Mouse (Mus musculus) midbrain, embryonic 15.5 days (tissue): ENCODE measurements around the gene Krtap6-5. TPM values are rescaled to one million over a fixed set of nuclear protein-coding genes. Genes with fewer than 3 reads are reported as not detected.
"Not testable (repeated sequence)": the region's sequence is repeated elsewhere in the genome, so short reads cannot be mapped to it uniquely, and the experiment has no call there.

Experiments used
- ATAC-seq: fragments of 200-750 bp; cut with Nextera tagmentation; replicated peaks from 2 replicates; pipeline ENCODE4 v1.8.0; 2017; ENCODE audit warnings: moderate TSS enrichment
- H3K27ac ChIP-seq: fragments of 300-500 bp; sonication (generic); 2 replicates; pipeline ENCODE4 v1.5.1; 2015; ENCODE audit warnings: mild to moderate bottlenecking, inconsistent platforms
- H3K27me3 ChIP-seq: fragments of 300-500 bp; sonication (generic); replicated peaks from 2 replicates; pipeline ENCODE4 v1.6.1; 2015; ENCODE audit warnings: inconsistent platforms
- H3K36me3 ChIP-seq: fragments of 300-500 bp; sonication (generic); replicated peaks from 2 replicates; pipeline ENCODE4 v1.6.1; 2015; ENCODE audit warnings: inconsistent platforms
- H3K4me1 ChIP-seq: fragments of 300-500 bp; sonication (generic); 2 replicates; pipeline ENCODE4 v1.6.1; 2015; ENCODE audit warnings: inconsistent platforms
- H3K4me2 ChIP-seq: fragments of 300-500 bp; sonication (generic); 2 replicates; pipeline ENCODE4 v1.6.1; 2015; ENCODE audit warnings: inconsistent platforms, mild to moderate bottlenecking, moderate library complexity
- H3K4me3 ChIP-seq: fragments of 300-500 bp; sonication (generic); 2 replicates; pipeline ENCODE4 v1.5.1; 2015; ENCODE audit warnings: mild to moderate bottlenecking, inconsistent platforms
- H3K9ac ChIP-seq: fragments of 300-500 bp; sonication (generic); 2 replicates; pipeline ENCODE4 v1.6.1; 2015; ENCODE audit warnings: mild to moderate bottlenecking, inconsistent platforms
- H3K9me3 ChIP-seq: fragments of 300-500 bp; sonication (generic); 2 replicates; pipeline ENCODE4 v1.6.1; 2016; ENCODE audit warnings: inconsistent platforms
- WGBS: fragments of 180-500 bp; shearing (Covaris S2); methylation state at CpG from one replicate; pipeline ENCODE4 v1.1.7; 2015; ENCODE audit warnings: mixed read lengths; 5-methylcytosine and 5-hydroxymethylcytosine counted together
- polyA plus RNA-seq: library from polyadenylated mRNA; unstranded; fragments of >200 nt; fragmentation: Nextera tagmentation; extraction: Ambion mirVana; gene quantifications from 2 replicates; pipeline ENCODE4 v1.2.1, GENCODE M21; 2015

The Krtap6-5 gene
- polyA plus RNA-seq, result not detected in 2 replicates

DNA sequence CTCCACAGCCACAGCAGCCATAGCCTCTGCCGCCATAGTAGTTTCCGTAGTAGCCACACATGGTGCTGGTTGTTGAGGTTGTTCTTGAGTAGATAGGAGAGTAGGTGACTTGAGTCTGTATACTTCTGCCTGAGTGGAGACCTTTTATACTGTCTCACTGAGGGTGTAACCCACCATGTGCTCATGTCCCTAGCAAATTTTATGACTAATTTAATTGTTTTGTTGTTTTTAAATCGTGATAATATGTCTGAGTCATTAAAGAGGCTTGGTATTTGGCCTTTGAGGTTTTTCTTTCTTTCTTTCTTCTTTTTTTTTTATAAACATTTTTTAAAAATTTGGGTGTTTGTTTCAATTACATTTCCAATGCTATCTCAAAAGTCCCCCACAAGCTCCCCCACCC lies at the start of gene Krtap6-5:
Gene Krtap6-5, minus strand, starts transcription at position 101 of the 400 bp plus-strand sequence.
- Histone ChIP-seq H3K27ac (no peak within 1 kb of the TSS), H3K9ac (no peak within 1 kb of the TSS), H3K4me2 (no peak within 1 kb of the TSS), H3K9me3 (no peaks in the 10 kb centered on the region), H3K36me3 (no peaks in the 10 kb centered on the region), H3K4me3 (no peak within 1 kb of the TSS), H3K4me1 (no peaks in the 10 kb centered on the region), H3K27me3 (no peaks in the 10 kb centered on the region)
- 92% methylated on average over 3 of the region's 3 CpGs for WGBS
- no peak for ATAC-seq

DNA sequence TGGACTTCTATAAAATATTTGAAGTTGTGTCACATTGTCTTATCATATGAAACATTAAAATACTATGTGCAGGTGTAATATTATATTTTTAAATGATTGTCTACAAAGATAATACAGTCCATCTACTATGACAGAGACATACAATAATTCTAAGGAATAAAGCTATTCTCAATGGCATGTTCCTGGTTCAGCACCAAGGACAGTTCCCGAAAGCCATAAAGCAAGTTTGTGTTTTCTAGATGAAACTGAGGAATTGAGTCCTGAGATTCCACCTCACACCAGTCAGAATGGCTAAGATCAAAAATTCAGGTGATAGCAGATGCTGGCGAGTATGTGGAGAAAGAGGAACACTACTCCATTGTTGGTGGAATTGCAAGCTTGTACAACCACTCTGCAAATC lies 23.4 kb upstream of the Krtap6-5 start:
- H3K4me1 ChIP-seq, H3K9me3 ChIP-seq, H3K36me3 ChIP-seq, H3K4me2 ChIP-seq, H3K4me3 ChIP-seq, H3K27ac ChIP-seq, ATAC-seq, H3K9ac ChIP-seq, H3K27me3 ChIP-seq: not testable (repeated sequence)
- WGBS, result 75% methylated on average over 2 of the region's 2 CpGs

DNA sequence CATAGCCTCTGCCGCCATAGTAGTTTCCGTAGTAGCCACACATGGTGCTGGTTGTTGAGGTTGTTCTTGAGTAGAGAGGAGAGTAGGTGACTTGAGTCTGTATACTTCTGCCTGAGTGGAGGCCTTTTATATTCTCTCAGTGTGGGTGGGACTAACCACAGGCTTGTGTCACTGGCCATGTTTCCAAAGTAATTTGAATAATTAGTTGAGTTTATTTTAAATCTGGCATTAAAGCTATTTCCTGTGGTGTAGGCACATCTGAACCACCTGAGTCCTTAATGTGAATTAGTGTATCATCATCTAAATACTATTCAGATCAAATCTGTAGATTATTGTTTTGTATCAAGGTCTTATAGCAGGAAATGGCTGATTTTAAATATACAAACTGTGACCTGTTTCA lies 16.2 kb upstream of the Krtap6-5 start, which contains the start of gene 1110025L11Rik:
Gene 1110025L11Rik, minus strand, starts transcription at position 101 of the 400 bp plus-strand sequence.
- not testable (repeated sequence) for H3K9me3 ChIP-seq, H3K4me2 ChIP-seq, ATAC-seq, H3K9ac ChIP-seq, H3K36me3 ChIP-seq, H3K27ac ChIP-seq, H3K4me1 ChIP-seq, H3K27me3 ChIP-seq, H3K4me3 ChIP-seq
- WGBS, result no CpG with 5 or more reads among the region's 2 CpGs

DNA sequence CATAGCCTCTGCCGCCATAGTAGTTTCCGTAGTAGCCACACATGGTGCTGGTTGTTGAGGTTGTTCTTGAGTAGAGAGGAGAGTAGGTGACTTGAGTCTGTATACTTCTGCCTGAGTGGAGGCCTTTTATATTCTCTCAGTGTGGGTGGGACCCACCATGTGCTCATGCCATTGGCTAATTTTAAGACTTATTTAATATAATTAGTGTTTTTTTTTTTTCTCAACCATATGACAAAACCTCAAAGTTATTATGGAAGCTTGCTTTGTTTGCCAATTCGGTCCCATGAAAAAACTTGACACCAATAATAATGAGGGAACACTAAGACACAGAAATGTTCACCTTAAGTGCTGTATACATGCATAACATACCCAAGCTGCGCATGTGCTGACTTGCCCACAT lies 6.3 kb downstream of the Krtap6-5 start, which contains the start of gene Gm10228:
Gene Gm10228, minus strand, starts transcription at position 101 of the 400 bp plus-strand sequence.
- ATAC-seq, H3K9me3 ChIP-seq, H3K4me2 ChIP-seq, H3K4me3 ChIP-seq, H3K9ac ChIP-seq, H3K27me3 ChIP-seq, H3K4me1 ChIP-seq, H3K27ac ChIP-seq, H3K36me3 ChIP-seq: not testable (repeated sequence)
- WGBS, result 92% methylated on average over 2 of the region's 4 CpGs

DNA sequence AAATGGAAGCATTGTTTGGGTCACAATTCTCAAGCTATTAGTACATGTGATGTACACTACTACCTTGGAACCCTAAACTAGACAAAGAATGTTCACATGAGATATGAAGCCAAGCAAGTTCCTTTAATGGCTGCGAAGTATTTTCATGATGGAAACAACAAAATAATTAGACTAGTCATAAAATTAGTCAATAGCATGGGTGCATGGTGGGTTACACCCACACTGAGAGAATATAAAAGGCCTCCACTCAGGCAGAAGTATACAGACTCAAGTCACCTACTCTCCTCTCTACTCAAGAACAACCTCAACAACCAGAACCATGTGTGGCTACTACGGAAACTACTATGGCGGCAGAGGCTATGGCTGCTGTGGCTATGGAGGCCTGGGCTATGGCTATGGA lies 16.3 kb downstream of the Krtap6-5 start, which contains the start of gene Krtap6-1:
Gene Krtap6-1, plus strand, starts transcription at position 301 of the 400 bp plus-strand sequence.
- H3K4me2 ChIP-seq, H3K9me3 ChIP-seq, H3K27me3 ChIP-seq, H3K4me1 ChIP-seq, H3K4me3 ChIP-seq, ATAC-seq, H3K9ac ChIP-seq, H3K36me3 ChIP-seq, H3K27ac ChIP-seq: not testable (repeated sequence)
- 94% methylated on average over 3 of the region's 3 CpGs for WGBS

DNA sequence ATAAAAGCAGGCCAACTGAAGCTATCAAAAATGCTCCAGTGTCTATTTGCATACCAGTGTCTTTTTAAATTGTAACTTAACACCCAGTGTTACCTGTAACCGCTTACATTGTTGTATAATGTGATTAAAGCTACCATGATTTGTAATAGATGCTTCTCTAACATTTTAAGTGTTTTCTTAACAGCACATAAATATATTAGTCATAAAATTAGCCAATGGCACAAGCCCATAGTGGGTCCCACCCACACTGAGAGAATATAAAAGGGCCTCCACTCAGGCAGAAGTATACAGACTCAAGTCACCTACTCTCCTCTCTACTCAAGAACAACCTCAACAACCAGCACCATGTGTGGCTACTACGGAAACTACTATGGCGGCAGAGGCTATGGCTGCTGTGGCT lies 32.7 kb downstream of the Krtap6-5 start, which contains the start of gene Gm10229:
Gene Gm10229, plus strand, starts transcription at position 301 of the 400 bp plus-strand sequence.
- WGBS, result 99% methylated on average over 3 of the region's 3 CpGs
- not testable (repeated sequence) for H3K27me3 ChIP-seq, H3K9ac ChIP-seq, ATAC-seq, H3K9me3 ChIP-seq, H3K4me1 ChIP-seq, H3K4me2 ChIP-seq, H3K27ac ChIP-seq, H3K36me3 ChIP-seq, H3K4me3 ChIP-seq

DNA sequence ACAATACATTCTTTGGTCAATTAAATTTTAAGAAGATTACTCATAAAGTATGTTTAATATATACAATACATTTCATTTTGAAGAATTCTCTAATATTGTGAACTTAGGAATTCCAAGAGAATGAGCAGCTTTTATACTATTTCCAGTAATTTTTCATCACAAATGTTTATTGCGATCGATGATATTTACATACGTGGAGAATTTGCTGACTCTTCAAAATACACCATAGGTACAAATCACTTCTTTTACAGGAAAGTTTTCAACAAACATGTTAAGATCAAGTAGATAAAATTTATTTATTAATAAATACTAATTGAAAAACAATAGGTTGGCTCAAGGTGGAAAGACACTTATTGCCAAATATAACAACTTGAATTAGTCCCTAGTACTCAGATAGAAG lies 33.7 kb downstream of the Krtap6-5 start:
- no peak overlapping the region for H3K4me2 ChIP-seq
- H3K27me3 ChIP-seq, result no peaks in the 10 kb centered on the region
- no peaks in the 10 kb centered on the region for H3K4me1 ChIP-seq
- H3K9me3 ChIP-seq, result no peaks in the 10 kb centered on the region
- no peak for ATAC-seq
- WGBS, result 97% methylated on average over 3 of the region's 3 CpGs
- H3K27ac ChIP-seq, result no peak overlapping the region
- no peaks in the 10 kb centered on the region for H3K36me3 ChIP-seq
- H3K4me3 ChIP-seq, result no peak overlapping the region
- no peak overlapping the region for H3K9ac ChIP-seq

DNA sequence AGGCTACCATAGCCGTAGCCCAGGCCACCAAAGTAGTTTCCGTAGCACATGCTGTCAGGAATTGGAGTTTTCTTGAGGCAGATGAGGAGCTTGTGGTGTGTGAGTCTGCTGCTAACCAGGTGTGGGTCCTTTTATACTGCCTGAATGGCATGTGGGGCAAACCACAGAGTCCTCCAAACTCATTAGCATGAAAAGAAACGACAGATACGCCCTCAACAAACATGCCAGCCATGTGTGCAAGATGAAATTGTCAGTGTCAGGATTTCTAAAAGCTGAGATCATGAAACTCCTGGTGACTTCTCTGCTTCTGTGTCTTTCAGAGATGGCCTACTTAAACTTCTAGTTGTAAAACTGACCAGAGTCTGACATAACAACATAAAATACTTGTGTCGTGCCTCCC lies 37.0 kb downstream of the Krtap6-5 start, which contains the start of gene Krtap22-2:
Gene Krtap22-2, minus strand, starts transcription at position 101 of the 400 bp plus-strand sequence.
- no peak within 1 kb of the TSS for H3K4me2 ChIP-seq
- no peak within 1 kb of the TSS for H3K9ac ChIP-seq
- 86% methylated on average over 5 of the region's 5 CpGs for WGBS
- H3K36me3 ChIP-seq, result no peaks in the 10 kb centered on the region
- no peak within 1 kb of the TSS for H3K27ac ChIP-seq
- no peak for ATAC-seq
- no peak within 1 kb of the TSS for H3K4me3 ChIP-seq
- no peaks in the 10 kb centered on the region for H3K27me3 ChIP-seq
- H3K4me1 ChIP-seq, result no peaks in the 10 kb centered on the region
- H3K9me3 ChIP-seq, result no peaks in the 10 kb centered on the region

Other genes with a start within 250 kb of the Krtap6-5 start
- not detected in 2 replicates for gene Gm20741, start 235.7 kb downstream of the Krtap6-5 start, polyA plus RNA-seq
- gene Krtap15, start 227.7 kb downstream of the Krtap6-5 start, polyA plus RNA-seq, result not detected in 2 replicates
- not detected in 2 replicates for gene Krtap14, start 221.7 kb downstream of the Krtap6-5 start, polyA plus RNA-seq
- gene Krtap19-1, start 178.5 kb downstream of the Krtap6-5 start, polyA plus RNA-seq, result not detected in 2 replicates
- gene Krtap19-2, start 173.6 kb downstream of the Krtap6-5 start, polyA plus RNA-seq, result not detected in 2 replicates
- gene Krtap19-3, start 169.8 kb downstream of the Krtap6-5 start, polyA plus RNA-seq, result not detected in 2 replicates
- gene Krtap19-4, start 162.8 kb downstream of the Krtap6-5 start, polyA plus RNA-seq, result not detected in 2 replicates
- not detected in 2 replicates for gene Krtap19-5, start 151.4 kb downstream of the Krtap6-5 start, polyA plus RNA-seq
- not detected in 2 replicates for gene Krtap19-9b, start 115.6 kb downstream of the Krtap6-5 start, polyA plus RNA-seq
- gene Krtap16-3, start 85.0 kb downstream of the Krtap6-5 start, polyA plus RNA-seq, result not detected in 2 replicates
- gene Krtap22-2, start 37.1 kb downstream of the Krtap6-5 start, polyA plus RNA-seq, result not detected in 2 replicates
- not detected in 2 replicates for gene Gm10229, start 32.6 kb downstream of the Krtap6-5 start, polyA plus RNA-seq
- gene Krtap6-1, start 16.2 kb downstream of the Krtap6-5 start, polyA plus RNA-seq, result not detected in 2 replicates
- not detected in 2 replicates for gene Gm10228, start 6.4 kb downstream of the Krtap6-5 start, polyA plus RNA-seq
- not detected in 2 replicates for gene 1110025L11Rik, start 16.1 kb upstream of the Krtap6-5 start, polyA plus RNA-seq
- gene Krtap6-3, start 36.1 kb upstream of the Krtap6-5 start, polyA plus RNA-seq, result not detected in 2 replicates
- gene Gm6358, start 93.0 kb upstream of the Krtap6-5 start, polyA plus RNA-seq, result not detected in 2 replicates
- not detected in 2 replicates for gene Gm10061, start 103.2 kb upstream of the Krtap6-5 start, polyA plus RNA-seq
- not detected in 2 replicates for gene Gm9789, start 110.1 kb upstream of the Krtap6-5 start, polyA plus RNA-seq
- gene Gm7735, start 121.6 kb upstream of the Krtap6-5 start, polyA plus RNA-seq, result not detected in 2 replicates
- not detected in 2 replicates for gene 1110057P08Rik, start 126.9 kb upstream of the Krtap6-5 start, polyA plus RNA-seq
- not detected in 2 replicates for gene Krtap20-2, start 158.0 kb upstream of the Krtap6-5 start, polyA plus RNA-seq